Mouse (Mus musculus) neural tube, embryonic 11.5 days (tissue): ENCODE data around the gene 4833420G17Rik. TPM values are rescaled to one million over a fixed set of nuclear protein-coding genes. Genes with fewer than 3 reads are reported as not detected.

Experiments used
- ATAC-seq: fragments of 200-750 bp; cut with Nextera tagmentation; 2 replicates; pipeline ENCODE4 v1.8.0; 2017; ENCODE audit warnings: moderate number of reproducible peaks, mild to moderate bottlenecking, moderate TSS enrichment, moderate library complexity; ENCODE audit not compliant: insufficient read depth, low FRiP score, low TSS enrichment
- DNase-seq: peaks from one replicate; pipeline ENCODE4 v3.0.0-alpha.2; 2015; ENCODE audit warnings: low spot score
- H3K27ac ChIP-seq: fragments of 300-500 bp; sonication (generic); 2 replicates; pipeline ENCODE4 v1.5.1; 2014; ENCODE audit warnings: low read depth, mild to moderate bottlenecking, low read length
- H3K27me3 ChIP-seq: fragments of 300-500 bp; sonication (generic); 2 replicates; pipeline ENCODE4 v1.6.1; 2014; ENCODE audit warnings: mild to moderate bottlenecking, low read length, mixed read lengths; ENCODE audit not compliant: control insufficient read depth, insufficient read depth
- H3K36me3 ChIP-seq: fragments of 300-500 bp; sonication (generic); 2 replicates; pipeline ENCODE4 v1.6.1; 2014; ENCODE audit warnings: mild to moderate bottlenecking, low read length, moderate library complexity, mixed read lengths; ENCODE audit not compliant: control insufficient read depth, insufficient read depth
- H3K4me1 ChIP-seq: fragments of 300-500 bp; sonication (generic); 2 replicates; pipeline ENCODE4 v1.6.1; 2014; ENCODE audit warnings: low read length, mixed read lengths; ENCODE audit not compliant: control insufficient read depth, insufficient read depth
- H3K4me2 ChIP-seq: fragments of 300-500 bp; sonication (generic); 2 replicates; pipeline ENCODE4 v1.6.1; 2014; ENCODE audit warnings: low read depth, mild to moderate bottlenecking, moderate library complexity
- H3K4me3 ChIP-seq: fragments of 300-500 bp; sonication (generic); 2 replicates; pipeline ENCODE4 v1.5.1; 2014; ENCODE audit warnings: low read depth, low read length
- H3K9ac ChIP-seq: fragments of 300-500 bp; sonication (generic); 2 replicates; pipeline ENCODE4 v1.6.1; 2014; ENCODE audit warnings: mild to moderate bottlenecking, low read length
- H3K9me3 ChIP-seq: fragments of 300-500 bp; sonication (generic); 2 replicates; pipeline ENCODE4 v1.6.1; 2016; ENCODE audit warnings: low read length; ENCODE audit not compliant: control insufficient read depth
- WGBS: fragments of 180-500 bp; shearing (Covaris S2); extraction: QIAGEN DNeasy Blood & Tissue Kit; methylation state at CpG from one replicate; pipeline ENCODE4 v1.1.7; 2014; 5-methylcytosine and 5-hydroxymethylcytosine counted together
- polyA plus RNA-seq: library from polyadenylated mRNA; unstranded; fragments of >200 nt; fragmentation: Nextera tagmentation; extraction: Ambion mirVana; gene quantifications from 2 replicates; pipeline ENCODE4 v1.2.1, GENCODE M21; 2014

The 4833420G17Rik gene
- polyA plus RNA-seq = 75.0 and 81.3 TPM in 2 replicates

- peak within 1 kb of the TSS; percentile 72 for H3K4me3 ChIP-seq
- no peaks in the 10 kb centered on the region for H3K27me3 ChIP-seq
- H3K9ac ChIP-seq = peak within 1 kb of the TSS; percentile 67
- DNase-seq (peak; percentile 87), ATAC-seq (peak; percentile 91)
- H3K9me3 ChIP-seq = no peaks in the 10 kb centered on the region
- WGBS = 10% methylated on average over 57 of the region's 57 CpGs
- H3K4me2 ChIP-seq = peak within 1 kb of the TSS; percentile 53
- peak within 1 kb of the TSS; percentile 40; the same call in 1 of the 2 replicates for H3K27ac ChIP-seq
- peaks cover 4% of the 10 kb centered on the region; the same call in 1 of the 2 replicates for H3K36me3 ChIP-seq
- H3K4me1 ChIP-seq = peaks cover 5% of the 10 kb centered on the region
Measured at GRCm38 (mm10) chr13:119462596-119463560, at the start of gene 4833420G17Rik. TSS of gene 4833420G17Rik (plus strand) at chr13:119462768.

DNA sequence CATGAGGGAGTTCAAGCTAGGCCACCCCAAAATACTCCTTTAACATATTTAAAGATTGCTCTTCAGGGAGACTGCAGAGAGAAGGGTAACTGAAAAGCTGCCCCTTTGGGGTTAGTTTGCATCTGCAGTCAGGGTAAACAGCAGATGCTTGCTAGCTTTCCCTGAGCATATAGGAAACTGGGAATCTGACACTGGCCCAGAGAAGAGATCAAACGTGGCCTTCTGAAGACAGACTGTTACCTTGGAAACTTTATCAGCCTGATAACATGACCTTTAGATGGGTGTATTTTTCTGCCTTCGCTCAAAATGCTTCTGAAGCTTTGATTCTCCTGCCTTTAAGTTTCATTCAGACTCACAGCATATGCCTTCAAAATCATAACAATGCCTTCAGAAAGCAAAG is 49.5 kb upstream of the 4833420G17Rik start:
- ATAC-seq (no peak), DNase-seq (no peak)
- Histone ChIP-seq H3K9me3 (no peaks in the 10 kb centered on the region), H3K9ac (no peak overlapping the region), H3K27ac (no peak overlapping the region), H3K4me1 (peaks cover under 1% of the 10 kb centered on the region; the same call in 1 of the 2 replicates), H3K4me2 (no peak overlapping the region), H3K27me3 (no peaks in the 10 kb centered on the region), H3K4me3 (no peak overlapping the region), H3K36me3 (no peaks in the 10 kb centered on the region)
- 28% methylated on average over 2 of the region's 2 CpGs for WGBS

DNA sequence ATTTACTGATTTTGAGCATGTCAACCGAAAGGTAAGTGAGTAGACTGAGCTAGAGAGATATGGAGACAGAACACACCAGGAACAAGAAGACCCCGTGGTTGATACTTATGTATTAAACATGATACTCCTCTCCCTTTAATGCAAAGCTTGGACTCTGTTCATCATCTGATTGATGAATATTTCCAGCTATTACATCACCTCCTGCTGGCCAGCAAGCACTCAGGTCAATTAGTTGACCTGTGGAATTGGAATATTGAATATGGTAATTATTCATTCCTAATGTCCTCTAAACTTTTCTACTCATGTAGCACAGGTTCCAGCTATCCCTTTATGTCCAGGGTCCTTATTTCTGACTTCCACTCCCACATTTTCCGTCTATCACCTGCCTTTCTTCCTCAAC is 44.1 kb upstream of the 4833420G17Rik start:
- Histone ChIP-seq H3K4me3 (no peak overlapping the region), H3K9me3 (no peaks in the 10 kb centered on the region), H3K36me3 (no peaks in the 10 kb centered on the region), H3K4me1 (no peaks in the 10 kb centered on the region), H3K27ac (no peak overlapping the region), H3K4me2 (no peak overlapping the region), H3K9ac (no peak overlapping the region), H3K27me3 (no peaks in the 10 kb centered on the region)
- ATAC-seq = no peak
- no peak for DNase-seq
- 87% methylated on average over 3 of the region's 3 CpGs for WGBS

DNA sequence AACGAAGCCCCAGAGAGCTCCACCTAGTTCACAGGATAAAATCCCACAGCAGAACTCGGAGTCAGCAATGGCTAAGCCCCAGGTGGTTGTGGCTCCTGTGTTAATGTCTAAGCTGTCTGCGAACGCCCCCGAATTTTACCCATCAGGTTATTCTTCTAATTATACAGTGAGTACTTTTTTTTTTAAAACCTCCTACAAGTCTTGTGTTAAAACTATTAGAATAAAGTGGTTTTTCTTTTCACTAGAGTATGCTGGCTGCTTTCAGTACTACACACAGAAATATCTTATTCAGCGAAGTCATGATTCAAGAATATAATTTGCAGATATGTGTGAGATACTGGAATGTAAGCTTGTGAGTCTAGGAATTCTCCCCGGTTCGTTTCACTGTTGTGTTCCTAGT is 32.4 kb upstream of the 4833420G17Rik start:
- Histone ChIP-seq H3K4me3 (peak overlapping the region; percentile 97), H3K9me3 (no peaks in the 10 kb centered on the region), H3K27me3 (no peaks in the 10 kb centered on the region), H3K9ac (peak overlapping the region; percentile 100), H3K4me1 (no peaks in the 10 kb centered on the region), H3K27ac (no peak overlapping the region), H3K36me3 (no peaks in the 10 kb centered on the region), H3K4me2 (peak overlapping the region; percentile 72)
- 29% methylated on average over 8 of the region's 8 CpGs for WGBS
- DNase-seq = no peak
- no peak for ATAC-seq

- H3K36me3 ChIP-seq = no peaks in the 10 kb centered on the region; the same call in 1 of the 2 replicates
- no peak overlapping the region for H3K4me3 ChIP-seq
- ATAC-seq (no peak), DNase-seq (no peak)
- H3K4me2 ChIP-seq = no peak overlapping the region
- 93% methylated on average over 1 of the region's 1 CpGs for WGBS
- H3K27ac ChIP-seq = no peak overlapping the region
- H3K9me3 ChIP-seq = no peaks in the 10 kb centered on the region
- H3K27me3 ChIP-seq = no peaks in the 10 kb centered on the region
- no peak overlapping the region for H3K9ac ChIP-seq
- H3K4me1 ChIP-seq = no peaks in the 10 kb centered on the region
Measured at GRCm38 (mm10) chr13:119432041-119432440, 30.5 kb upstream of the 4833420G17Rik start.

GRCm38 (mm10) chr13:119434359-119434758 is 28.2 kb upstream of the 4833420G17Rik start:
- no peak overlapping the region for H3K4me3 ChIP-seq
- H3K9ac ChIP-seq = no peak overlapping the region
- no peaks in the 10 kb centered on the region for H3K4me1 ChIP-seq
- 94% methylated on average over 7 of the region's 7 CpGs for WGBS
- DNase-seq (no peak), ATAC-seq (no peak)
- H3K36me3 ChIP-seq = no peaks in the 10 kb centered on the region; the same call in 1 of the 2 replicates
- H3K27me3 ChIP-seq = no peaks in the 10 kb centered on the region
- no peak overlapping the region for H3K4me2 ChIP-seq
- no peaks in the 10 kb centered on the region for H3K9me3 ChIP-seq
- H3K27ac ChIP-seq = no peak overlapping the region

DNA sequence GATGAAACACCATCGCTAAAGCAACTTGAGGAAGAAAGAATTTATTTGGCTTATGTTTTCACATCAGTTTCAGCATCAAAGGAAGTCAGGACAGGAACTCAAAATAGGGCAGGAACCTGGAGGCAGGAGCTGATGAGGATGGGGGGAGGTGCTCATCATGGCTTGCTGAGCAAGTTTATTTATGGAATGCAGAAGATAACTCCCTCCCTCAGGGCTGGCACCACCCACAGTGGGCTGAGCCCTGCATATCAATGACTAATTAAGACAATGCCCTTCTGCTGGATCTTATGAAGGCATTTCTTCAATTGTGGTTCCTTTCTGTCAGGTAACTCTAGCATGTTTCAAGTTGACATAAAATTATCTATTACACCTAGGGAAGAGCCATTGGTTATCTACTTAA is 20.3 kb upstream of the 4833420G17Rik start:
- WGBS = 98% methylated on average over 1 of the region's 1 CpGs
- Histone ChIP-seq H3K27ac (no peak overlapping the region), H3K27me3 (no peaks in the 10 kb centered on the region), H3K4me3 (no peak overlapping the region), H3K4me1 (no peaks in the 10 kb centered on the region), H3K36me3 (peaks cover 11% of the 10 kb centered on the region), H3K9ac (no peak overlapping the region), H3K4me2 (no peak overlapping the region), H3K9me3 (no peaks in the 10 kb centered on the region)
- ATAC-seq (no peak), DNase-seq (no peak)

DNA sequence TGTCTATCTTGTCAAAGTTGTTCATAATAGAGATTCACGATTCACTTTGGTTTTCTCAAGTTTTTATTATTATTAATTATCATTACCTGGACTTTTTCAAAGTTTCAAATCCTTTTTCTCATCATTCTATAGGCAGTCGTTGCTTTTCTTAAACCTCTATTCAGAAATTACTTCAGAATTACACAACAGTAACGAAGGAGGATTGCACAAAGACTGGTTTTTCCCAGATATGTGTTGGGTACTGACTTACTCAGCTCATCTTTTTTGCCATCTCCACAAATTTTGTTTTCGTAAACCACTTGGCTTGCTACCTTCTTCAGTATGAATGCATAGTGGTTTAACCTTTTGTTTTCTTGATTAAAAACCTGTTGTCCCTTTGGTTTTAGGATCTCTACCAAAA is 9.0 kb upstream of the 4833420G17Rik start:
- Histone ChIP-seq H3K27ac (no peak overlapping the region), H3K9ac (no peak overlapping the region), H3K9me3 (no peaks in the 10 kb centered on the region), H3K27me3 (no peaks in the 10 kb centered on the region), H3K4me2 (no peak overlapping the region), H3K36me3 (peaks cover 5% of the 10 kb centered on the region), H3K4me1 (no peaks in the 10 kb centered on the region), H3K4me3 (no peak overlapping the region)
- WGBS = 94% methylated on average over 4 of the region's 4 CpGs
- no peak for ATAC-seq
- DNase-seq = no peak

- Histone ChIP-seq H3K9ac (no peak overlapping the region), H3K4me1 (no peaks in the 10 kb centered on the region), H3K4me3 (no peak overlapping the region), H3K36me3 (peaks cover 6% of the 10 kb centered on the region), H3K27ac (no peak overlapping the region), H3K4me2 (no peak overlapping the region), H3K27me3 (no peaks in the 10 kb centered on the region), H3K9me3 (no peaks in the 10 kb centered on the region)
- ATAC-seq (no peak), DNase-seq (no peak)
Measured at GRCm38 (mm10) chr13:119455082-119455481, 7.5 kb upstream of the 4833420G17Rik start.
